ENCODE assay signal across 20 mouse cellular contexts in the genomic region with DNA sequence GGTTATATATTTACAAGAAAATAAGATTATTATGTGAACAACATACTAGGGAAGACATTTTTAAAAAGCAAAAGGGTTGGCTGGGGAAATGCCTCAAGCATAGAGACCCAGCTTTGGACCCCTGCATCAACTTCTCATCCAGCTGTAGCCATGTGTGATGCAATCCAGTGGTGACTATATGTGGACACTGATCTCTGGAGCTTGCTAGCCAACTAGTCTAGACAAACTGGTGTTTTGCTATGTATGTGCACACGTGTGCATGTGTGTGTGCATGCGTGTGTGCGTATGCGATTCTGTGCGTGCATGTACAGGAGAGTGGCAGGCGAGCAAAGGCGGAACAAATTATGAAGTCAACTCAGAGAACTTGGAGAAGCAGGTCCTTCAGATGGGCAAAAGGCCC.
DNase-seq lines count a peak whose midpoint lies in the region; ATAC-seq and TF ChIP-seq lines count a peak whose summit lies in the region.
"Had no signal": no experiment of that assay in that cellular context is flagged by ENCODE, and none has a peak within 500 bp of the region (broad histone marks: within the 10 kb centered on the region; RNA-seq: fewer than 3 reads in every experiment).

No protein-coding gene starts in this region.

- TF ChIP-seq POLR2A in cortical plate, adult 2 months (IDR thresholded peaks at IDR 0.05; ENCODE audit: extremely low read depth, insufficient read depth, low read length): no peak

- H3K27ac ChIP-seq in layer of hippocampus, adult 2 months: peak overlapping the region; percentile 36; the same call in 1 of the 2 replicates
- H3K27ac ChIP-seq in cortical plate, adult 2 months (ENCODE audit: insufficient read depth, low read length): 0 out of 2 replicates have a peak overlapping the region, but pooled peaks have one; percentile 59

- intact Hi-C loops in heart, postnatal 36 days (cut with DNase I): no loop called here

- no peak overlapping the region for H3K4me3 ChIP-seq in layer of hippocampus, adult 2 months
- H3K4me3 ChIP-seq in cortical plate, adult 2 months (ENCODE audit: insufficient read depth, low read length): no peak overlapping the region

- ATAC-seq in granulocyte monocyte progenitor cell, adult 5-6 weeks (replicated peaks; ENCODE audit: poor library complexity, severe bottlenecking): peak; percentile 54; the same call in 1 of the 2 replicates
- ATAC-seq: activated CD4-positive, CD25-positive, alpha-beta regulatory T cell, adult 4 months; CD4-positive, CD25-positive, alpha-beta regulatory T cell, adult 4 months; Patski had no signal

- TF ChIP-seq CTCF in layer of hippocampus, adult 2 months (conservative IDR thresholded peaks at IDR 0.05): no peak
- TF ChIP-seq CTCF in cortical plate, adult 2 months (IDR thresholded peaks at IDR 0.05; ENCODE audit: extremely low read depth, insufficient read depth, low read length): no peak

- peaks cover 5% of the 10 kb centered on the region for H3K4me1 ChIP-seq in cortical plate, adult 2 months (ENCODE audit: control insufficient read depth, insufficient read depth, low read length)

- DNase-seq in heart, adult 11 months: peak; percentile 72
- no peak for DNase-seq in heart, postnatal 36 days
- DNase-seq in layer of hippocampus, adult 2 months (ENCODE audit: low spot score in 2 of 2): no peak
- no peak for DNase-seq in layer of hippocampus, adult 9-10 months (ENCODE audit: low spot score)
- DNase-seq in kidney, postnatal 14 days: no peak
- DNase-seq in frontal cortex, postnatal 36 days (ENCODE audit: low spot score in 2 of 2): no peak
- DNase-seq: adrenal gland, adult 2 months; adrenal gland, adult 8-10 months; adrenal gland, postnatal 10 days; adrenal gland, postnatal 14 days; adrenal gland, postnatal 25 days; adrenal gland, postnatal 36 days; B cell, adult 2 months; cerebellum, adult 11 months; cerebellum, adult 11-12 months had no signal
